Mouse (Mus musculus) megakaryocyte-erythroid progenitor cell, adult 5-6 weeks (primary cell): ENCODE measurements around the gene Slc35g3. TPM values are rescaled to one million over a fixed set of nuclear protein-coding genes. Genes with fewer than 3 reads are reported as not detected.

Source experiments
- ATAC-seq: replicated peaks from 2 replicates; pipeline ENCODE4 v1.8.0; 2016; ENCODE audit warnings: mild to moderate bottlenecking, inconsistent platforms; ENCODE audit not compliant: severe bottlenecking, poor library complexity, low FRiP score, low TSS enrichment
- total RNA-seq, 2 experiments: library from RNA; stranded (forward) in 1 of 2; stranded (reverse) in 1 of 2; fragments of 200-1000, 215-1000 nt in 1 of 2; fragments of >200 nt in 1 of 2; fragmentation: Nextera tagmentation in 1 of 2; gene quantifications; 2 replicates each; pipeline ENCODE4 v1.2.3; 2014 to 2017

The Slc35g3 gene
- total RNA-seq, 2 experiments from 2014 or later, result not detected

DNA sequence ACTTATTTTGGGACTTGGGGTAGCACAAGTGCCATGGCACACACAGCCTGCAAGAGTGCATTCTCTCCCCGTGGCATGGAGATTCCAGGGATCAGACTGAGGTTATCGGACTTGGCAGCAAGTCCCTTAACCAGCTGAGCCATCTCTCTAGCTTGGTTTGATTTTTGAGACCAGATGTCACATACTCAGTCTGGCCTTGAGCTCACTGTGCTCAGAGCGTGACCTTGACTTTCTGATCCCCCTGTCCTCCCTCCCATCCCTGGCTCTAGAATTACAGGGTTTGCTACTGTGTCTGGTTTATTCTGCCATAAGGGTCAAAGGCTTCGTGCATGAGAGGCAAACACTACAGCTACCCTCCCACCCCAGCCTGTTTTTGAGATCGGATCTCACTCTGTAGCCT, 27.7 kb upstream of the Slc35g3 start:
- no peak for ATAC-seq

DNA sequence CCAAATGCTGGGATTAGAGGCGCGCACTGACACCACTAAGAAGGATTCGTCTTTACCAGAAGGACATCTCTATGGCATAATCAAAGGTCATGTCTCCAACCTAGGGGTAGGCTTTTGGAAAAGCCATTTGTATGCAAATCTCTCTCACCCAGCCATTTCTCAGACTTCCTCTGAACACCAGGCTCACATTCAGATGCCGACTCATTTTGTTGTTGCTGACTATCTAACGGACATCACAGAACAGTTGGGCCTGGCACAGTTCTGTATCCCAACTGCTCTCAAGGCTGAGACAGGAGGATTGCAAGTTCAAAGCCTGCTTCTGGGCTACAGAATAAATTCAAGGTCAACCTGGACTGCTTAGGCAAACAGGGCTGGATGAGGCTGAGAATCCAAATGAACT, 25.5 kb upstream of the Slc35g3 start:
- no peak for ATAC-seq

- ATAC-seq, result peak; percentile 94
These were observed 23.1 kb upstream of the Slc35g3 start for GRCm38 (mm10) chr11:69784793-69785272.

DNA sequence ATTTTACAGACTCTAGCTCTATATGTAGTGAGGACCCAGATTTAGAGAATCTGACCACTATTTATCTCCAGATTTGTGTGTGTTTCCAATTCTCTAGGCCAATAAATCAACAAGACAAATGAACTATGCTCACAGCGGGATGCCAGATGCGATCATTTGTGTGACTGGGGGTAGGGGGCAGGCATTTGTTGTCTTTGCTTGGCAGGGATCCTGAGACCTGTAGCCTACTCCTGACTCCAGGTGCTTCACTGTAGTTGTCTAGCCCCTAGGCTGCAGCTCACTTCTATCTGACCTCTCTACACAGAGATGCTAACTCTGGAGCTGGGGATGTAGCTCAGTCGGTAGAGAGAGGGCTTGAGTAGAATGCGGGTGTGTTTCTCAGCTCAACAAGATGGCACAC, 20.1 kb upstream of the Slc35g3 start:
- no peak for ATAC-seq

DNA sequence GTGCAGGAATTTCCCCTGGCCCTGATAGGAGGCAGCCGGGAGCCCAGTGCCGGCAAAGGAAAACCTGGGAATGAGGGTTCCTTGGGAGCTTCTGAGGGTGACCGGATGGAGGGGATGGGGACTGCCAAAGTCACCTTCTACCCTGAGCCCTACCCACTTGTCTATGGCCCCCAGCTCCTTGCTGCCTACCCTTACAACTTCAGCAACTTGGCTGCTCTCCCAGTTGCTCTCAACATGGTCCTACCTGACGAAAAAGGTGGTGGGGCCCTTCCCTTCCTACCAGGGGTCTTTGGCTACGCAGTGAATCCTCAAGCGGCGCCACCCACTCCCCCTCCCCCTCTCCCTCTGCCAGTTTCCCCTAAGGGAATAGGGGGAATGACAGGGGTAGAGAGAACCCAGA, 17.2 kb upstream of the Slc35g3 start:
- no peak for ATAC-seq

DNA sequence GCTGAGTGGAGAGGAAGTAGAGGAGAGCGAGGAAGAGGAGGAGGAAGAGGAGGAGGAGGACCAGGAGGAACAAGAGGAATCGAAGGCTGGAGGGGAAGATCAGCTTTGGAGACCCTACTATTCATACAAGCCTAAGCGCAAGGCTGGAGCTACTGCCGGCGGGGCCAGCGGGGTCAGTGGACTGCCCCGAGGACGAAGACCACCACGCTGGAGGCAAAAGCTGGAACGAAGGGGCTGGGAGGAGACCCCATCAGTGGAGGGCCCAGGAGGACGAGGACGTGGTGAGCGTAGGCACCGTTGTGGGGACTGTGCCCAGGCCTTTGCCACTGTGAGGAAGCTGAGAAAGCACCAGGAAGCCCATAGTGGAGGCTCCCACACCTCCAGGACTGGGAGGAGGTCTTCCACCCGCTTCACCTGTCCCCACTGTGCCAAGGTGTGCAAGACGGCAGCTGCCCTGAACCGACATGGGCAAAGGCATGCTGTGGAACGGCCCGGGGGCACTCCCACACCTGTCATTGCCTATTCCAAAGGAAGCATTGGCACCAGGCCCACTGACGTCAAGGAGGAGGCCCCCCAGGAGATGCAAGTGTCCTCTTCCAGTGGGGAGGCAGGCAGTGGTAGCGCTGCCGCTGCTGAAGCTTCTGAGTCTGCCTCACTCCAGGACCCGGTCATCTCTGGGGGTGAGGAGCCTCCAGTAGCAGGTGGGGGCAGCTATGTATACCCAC, 16.7 kb upstream of the Slc35g3 start:
- ATAC-seq, result no peak

DNA sequence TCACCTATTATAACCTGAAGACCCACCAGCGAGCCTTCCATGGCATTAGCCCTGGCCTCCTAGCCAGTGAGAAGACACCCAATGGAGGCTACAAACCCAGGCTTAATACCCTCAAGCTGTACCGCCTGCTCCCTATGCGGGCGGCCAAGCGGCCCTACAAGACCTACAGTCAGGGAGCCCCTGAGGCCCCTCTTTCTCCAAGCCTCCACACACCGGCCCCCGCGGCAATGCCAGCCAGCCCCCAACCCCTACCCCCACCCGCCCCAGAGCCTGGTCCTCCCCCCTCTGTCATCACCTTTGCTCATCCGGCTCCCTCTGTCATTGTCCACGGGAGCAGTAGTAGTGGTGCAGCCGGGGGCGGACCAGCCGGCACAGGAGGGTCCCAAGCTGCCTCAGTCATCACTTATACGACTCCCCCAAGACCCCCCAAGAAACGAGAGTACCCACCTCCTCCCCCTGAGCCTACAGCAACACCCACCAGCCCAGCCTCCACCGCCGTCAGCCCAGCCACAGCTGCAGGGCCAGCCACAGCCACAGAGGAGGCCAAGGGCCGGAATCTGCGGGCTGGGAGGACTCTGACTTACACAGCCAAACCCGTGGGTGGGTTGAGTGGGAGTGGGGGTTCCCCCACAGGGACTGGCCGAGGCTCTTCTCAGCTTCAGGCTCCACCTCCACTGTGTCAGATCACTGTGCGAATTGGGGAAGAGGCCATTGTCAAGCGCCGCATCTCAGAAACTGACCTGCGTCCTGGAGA, 15.9 kb upstream of the Slc35g3 start:
- no peak for ATAC-seq

DNA sequence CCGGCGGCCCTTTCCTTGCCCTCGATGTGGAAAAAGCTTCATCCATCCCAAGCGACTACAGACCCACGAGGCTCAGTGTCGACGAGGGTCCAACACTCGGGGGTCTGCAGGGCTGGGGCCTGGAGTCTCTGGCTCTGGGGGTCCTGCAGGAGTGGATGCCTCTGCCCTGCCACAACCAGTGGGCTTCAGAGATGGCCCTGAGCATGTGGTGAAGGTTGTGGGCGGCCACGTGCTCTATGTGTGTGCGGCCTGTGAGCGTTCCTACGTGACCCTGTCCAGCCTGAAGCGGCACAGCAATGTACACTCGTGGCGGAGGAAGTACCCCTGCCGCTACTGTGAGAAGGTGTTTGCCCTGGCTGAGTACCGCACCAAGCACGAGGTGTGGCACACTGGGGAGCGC, 14.7 kb upstream of the Slc35g3 start:
- ATAC-seq, result no peak

DNA sequence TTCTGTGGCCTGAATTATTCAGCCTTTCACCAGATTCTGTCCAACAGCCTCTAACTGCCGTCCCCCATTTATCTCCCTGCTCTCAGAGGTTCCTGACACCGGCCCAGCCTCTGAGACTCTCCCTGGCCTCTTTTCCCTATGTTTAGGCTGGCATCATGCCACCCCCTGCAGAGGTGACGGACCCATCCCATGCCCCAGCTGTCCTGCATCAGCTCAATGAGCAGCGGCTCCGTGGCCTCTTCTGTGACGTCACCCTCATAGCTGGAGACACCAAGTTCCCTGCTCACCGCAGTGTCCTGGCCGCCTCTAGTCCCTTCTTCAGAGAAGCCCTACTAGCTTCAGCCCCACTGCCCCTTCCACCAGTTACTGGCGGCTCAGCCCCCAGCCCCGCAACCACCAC, 13.9 kb upstream of the Slc35g3 start:
- ATAC-seq, result no peak

- ATAC-seq, result no peak
These were observed 13.2 kb upstream of the Slc35g3 start for GRCm38 (mm10) chr11:69774961-69775360.

DNA sequence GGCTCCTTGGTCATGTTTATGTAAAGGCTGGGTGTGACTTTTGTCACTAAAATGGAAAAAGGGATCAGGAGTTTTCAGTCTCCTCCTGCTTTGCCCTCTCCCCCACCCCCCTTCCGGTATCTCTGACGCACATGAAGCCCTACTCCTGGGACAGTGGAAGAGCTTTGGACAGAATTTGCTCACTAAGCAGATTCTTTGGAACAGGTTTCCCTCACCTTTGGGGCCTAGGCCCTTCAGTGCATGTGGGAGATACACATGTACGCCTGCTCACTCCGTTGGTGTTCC, 5.8 kb upstream of the Slc35g3 start:
- ATAC-seq, result no peak

GRCm38 (mm10) chr11:69766872-69767624, 5.3 kb upstream of the Slc35g3 start:
- no peak for ATAC-seq

GRCm38 (mm10) chr11:69766126-69766609, 4.4 kb upstream of the Slc35g3 start:
- peak; percentile 80 for ATAC-seq

DNA sequence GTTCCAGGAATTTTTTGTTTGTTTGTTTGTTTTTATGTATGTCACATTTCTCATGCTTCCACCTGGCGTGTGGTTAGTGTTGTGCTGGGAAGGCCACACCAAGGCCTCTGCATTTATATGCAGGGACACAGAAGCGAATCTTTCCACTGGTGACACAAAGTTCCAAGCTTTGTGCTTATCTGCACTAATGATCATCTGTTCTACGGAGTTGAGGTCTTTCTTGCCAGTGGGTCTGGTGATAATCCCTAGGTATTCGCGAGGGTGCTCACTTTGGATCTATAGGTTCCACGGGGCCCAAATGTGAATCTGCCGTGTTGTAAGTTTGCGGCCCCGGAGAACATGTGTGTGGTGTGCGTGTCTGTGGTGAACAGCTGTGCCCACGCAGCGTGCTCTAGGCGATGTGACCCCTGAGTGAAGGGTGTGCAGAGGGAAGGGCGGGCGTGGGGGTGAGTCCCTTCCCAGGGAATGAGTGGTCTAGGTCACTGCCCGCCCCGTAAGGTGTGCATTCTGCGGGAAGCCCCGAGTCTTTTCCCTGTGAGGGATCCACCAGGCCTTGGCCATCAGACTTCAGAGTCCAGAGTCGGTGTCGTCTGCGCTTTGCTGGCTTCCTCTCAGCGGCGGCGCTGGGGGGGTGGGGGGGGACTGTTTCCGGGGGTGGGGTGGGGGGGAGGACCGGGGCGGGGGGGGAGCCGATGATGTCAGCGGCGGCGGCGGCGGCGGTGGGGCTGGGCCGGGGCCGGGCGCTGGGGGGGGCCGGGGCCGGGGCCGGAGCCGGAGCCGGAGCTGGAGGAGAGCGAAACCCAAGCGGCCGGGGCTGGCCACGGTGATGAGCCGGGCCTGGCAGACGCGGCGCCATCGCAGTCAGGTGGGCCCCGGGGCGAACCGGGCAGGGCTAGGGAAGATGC, 3.7 kb upstream of the Slc35g3 start, which contains the start of gene Zbtb4:
Gene Zbtb4, plus strand, starts transcription at position 692 of the 905 bp plus-strand sequence.
- no peak for ATAC-seq

DNA sequence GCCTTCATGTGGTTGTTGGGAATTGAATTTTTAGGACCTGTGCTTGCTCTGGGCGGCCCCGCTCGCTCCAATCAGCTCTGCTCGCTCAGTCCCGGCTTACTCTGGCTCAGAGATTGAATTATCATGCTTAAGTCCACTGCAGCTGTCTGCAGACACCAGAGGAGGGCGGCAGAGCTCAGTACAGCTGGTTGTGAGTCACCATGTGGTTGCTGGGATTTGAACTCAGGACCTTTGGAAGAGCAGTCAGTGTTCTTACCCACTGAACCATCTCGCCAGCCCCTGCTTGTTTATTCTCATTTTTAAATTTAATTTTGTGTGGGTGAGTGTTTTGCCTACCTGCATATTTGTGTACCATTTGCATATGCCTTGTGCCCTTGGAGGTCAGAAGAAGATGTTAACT, 1.8 kb upstream of the Slc35g3 start:
- ATAC-seq, result no peak

DNA sequence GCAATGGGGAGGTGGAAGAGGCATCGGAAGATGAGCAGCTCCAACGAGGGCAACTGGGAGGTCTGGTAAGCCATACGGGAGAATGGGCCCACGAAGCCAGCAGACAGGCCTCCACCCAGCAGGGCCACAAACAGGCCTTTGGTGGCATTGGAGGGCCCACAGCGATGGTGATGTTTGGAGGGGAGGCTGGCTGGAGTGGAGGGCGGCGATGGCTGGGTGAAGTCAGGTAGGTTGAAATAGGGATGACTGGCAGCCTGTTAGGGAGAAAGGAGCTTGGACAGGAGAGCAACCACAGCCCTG, 917 bp downstream of the Slc35g3 start:
- ATAC-seq, result no peak

DNA sequence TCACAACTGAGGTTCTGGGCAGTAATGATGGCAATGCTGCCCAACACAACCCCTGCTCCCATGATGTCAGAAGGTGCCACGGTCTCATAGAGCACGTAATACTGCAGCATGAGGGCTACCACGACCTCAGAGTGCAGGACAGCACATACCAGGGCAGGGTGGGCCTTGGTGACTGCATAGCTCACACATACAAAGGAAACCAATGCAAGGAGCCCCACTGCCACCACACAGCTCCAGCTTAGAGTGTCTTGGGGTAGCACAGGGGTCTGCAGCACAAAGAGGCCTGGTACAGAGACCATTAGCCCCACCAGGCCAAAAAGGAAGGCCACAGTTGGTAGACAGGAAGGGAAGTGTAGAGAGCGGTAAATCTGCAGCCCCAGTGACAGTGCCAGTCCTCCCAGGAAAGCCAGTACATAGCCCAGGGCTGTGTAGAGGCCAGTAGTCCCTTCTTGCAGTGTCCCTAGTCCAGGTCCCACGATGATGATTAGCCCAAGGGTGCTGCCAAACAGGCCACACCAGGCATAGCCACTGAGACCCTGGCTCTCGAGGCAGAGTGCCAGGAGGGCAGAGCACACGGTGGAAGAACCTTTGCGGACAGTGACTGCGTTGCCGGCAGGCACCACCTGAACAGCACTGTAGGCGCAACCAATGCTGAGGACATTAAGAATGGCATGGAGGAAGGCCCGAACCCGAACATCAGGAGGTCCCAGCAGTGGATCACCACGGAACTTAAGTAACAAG, 1.4 kb downstream of the Slc35g3 start:
- ATAC-seq, result no peak

DNA sequence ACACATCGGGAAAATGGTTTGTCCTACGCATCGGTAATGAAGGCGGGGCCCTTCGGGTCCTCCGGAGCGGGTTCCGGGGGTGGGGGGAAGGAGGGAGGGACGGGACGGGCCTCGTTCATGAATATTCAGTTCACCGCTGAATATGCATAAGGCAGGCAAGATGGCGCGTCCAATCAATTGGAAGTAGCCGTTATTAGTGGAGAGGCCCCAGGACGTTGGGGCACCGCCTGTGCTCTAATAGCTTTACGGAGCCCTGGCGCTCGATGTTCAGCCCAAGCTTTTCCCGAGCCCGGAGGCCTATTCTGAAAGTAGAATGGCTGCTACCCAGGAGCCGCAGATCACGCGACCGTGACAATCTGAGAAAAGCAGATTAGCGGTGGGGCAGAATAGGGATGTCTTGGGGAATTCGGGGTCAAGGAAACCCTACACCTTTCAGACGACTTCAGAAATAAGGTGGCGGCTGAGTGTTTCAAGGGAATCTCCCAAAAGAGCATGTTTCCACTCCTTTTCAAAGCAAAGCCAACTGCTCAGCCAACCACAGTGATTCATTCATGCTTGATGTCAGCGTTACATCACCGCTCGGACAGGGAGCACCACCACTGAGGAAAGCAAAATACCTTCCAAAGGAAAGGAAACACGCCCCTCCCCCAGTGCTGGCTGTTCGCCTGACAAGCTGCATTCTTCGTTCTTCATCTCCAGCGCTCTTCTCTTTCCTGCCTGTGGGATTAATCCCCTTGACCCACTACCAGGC, 2.6 kb downstream of the Slc35g3 start:
- ATAC-seq, result peak; percentile 68
